Mouse (Mus musculus): ENCODE results near the gene Ezh1. TPM values are rescaled to one million over a fixed set of nuclear protein-coding genes. Genes with fewer than 3 reads are reported as not detected.
"Not testable (repeated sequence)": the region's sequence is repeated elsewhere in the genome, so short reads cannot be mapped to it uniquely, and the experiment has no call there.

Gene Ezh1
- polyA plus RNA-seq, 1 experiment from 2014 or later = 17.3 TPM

- no peak overlapping the region for H3K9ac ChIP-seq
- WGBS = 50% methylated on average over 18 of the region's 18 CpGs
- peaks cover 77% of the 10 kb centered on the region for H3K27me3 ChIP-seq
- peak overlapping the region; percentile 73; the same call in 1 of the 2 replicates for H3K4me3 ChIP-seq
- no peak overlapping the region for H3K27ac ChIP-seq
- H3K4me1 ChIP-seq = peaks cover 48% of the 10 kb centered on the region
- ATAC-seq (ENCODE audit: low FRiP score) = no peak
- H3K4me2 ChIP-seq (replicated peaks) = peak overlapping the region; percentile 93
- peaks cover 15% of the 10 kb centered on the region; the same call in 1 of the 2 replicates for H3K36me3 ChIP-seq
- no peaks in the 10 kb centered on the region for H3K9me3 ChIP-seq (replicated peaks)
Measured at GRCm38 (mm10) chr11:101168301-101168980, 57.8 kb downstream of the Ezh1 start.

- Histone ChIP-seq H3K4me2 (replicated peaks) (no peak overlapping the region), H3K36me3 (peaks cover 19% of the 10 kb centered on the region; the same call in 1 of the 2 replicates), H3K9me3 (replicated peaks) (no peaks in the 10 kb centered on the region), H3K4me1 (peaks cover 43% of the 10 kb centered on the region), H3K27ac (no peak overlapping the region), H3K4me3 (no peak overlapping the region), H3K27me3 (peaks cover 77% of the 10 kb centered on the region), H3K9ac (no peak overlapping the region)
- ATAC-seq (ENCODE audit: low FRiP score) = no peak
- 51% methylated on average over 8 of the region's 8 CpGs for WGBS
Measured at GRCm38 (mm10) chr11:101167963-101168300, 58.3 kb downstream of the Ezh1 start.

DNA sequence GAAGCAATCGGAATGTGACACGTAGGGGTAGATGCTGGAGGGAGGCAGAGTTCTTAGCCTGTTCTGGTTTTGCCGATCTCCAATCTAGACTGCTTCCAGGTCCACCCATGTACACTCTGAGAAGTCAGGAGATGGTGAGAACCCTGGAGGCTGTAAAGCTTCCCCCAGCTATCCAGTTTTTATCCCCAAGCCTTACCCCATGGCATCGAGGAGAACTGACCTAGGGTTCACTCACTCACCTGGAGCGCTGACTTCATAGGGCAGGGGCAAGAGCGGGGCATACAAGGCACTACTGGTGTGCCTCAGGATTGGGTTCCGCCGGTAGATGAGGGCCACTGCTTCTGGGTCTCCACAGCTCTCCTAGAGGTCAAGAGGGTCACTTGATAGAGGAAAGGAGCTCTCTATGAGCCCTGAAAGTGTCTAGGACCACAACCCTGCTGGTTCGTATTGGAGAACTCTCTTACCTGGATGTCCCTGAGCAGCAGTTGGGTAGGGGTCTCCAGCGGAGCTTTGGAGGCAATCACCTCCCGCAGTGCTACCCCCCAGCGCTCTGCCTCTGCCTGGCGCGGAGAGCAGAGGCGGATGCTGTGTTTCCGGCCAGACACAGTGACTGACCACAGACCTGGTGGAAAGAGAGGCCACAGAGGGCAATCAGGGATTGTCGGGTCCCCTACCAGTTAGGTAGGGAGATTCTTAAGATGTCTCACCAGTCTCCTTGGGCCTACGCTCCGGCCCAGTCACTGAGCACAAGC is 58.9 kb downstream of the Ezh1 start:
- H3K4me2 ChIP-seq (replicated peaks) = no peak overlapping the region

GRCm38 (mm10) chr11:101166357-101166756 is 59.9 kb downstream of the Ezh1 start:
- WGBS = 53% methylated on average over 14 of the region's 14 CpGs
- H3K4me1 ChIP-seq = peaks cover 35% of the 10 kb centered on the region
- no peak overlapping the region for H3K4me2 ChIP-seq (replicated peaks)
- no peak overlapping the region for H3K4me3 ChIP-seq
- H3K9me3 ChIP-seq (replicated peaks) = no peaks in the 10 kb centered on the region
- H3K9ac ChIP-seq = no peak overlapping the region
- H3K27ac ChIP-seq = no peak overlapping the region
- H3K36me3 ChIP-seq = peaks cover 27% of the 10 kb centered on the region
- H3K27me3 ChIP-seq = peaks cover 92% of the 10 kb centered on the region
- ATAC-seq (ENCODE audit: low FRiP score) = no peak

More for the DNA sequence above, 58.9 kb downstream of the Ezh1 start:
- no peak overlapping the region for H3K9ac ChIP-seq
- ATAC-seq (ENCODE audit: low FRiP score) = no peak
- peaks cover 81% of the 10 kb centered on the region for H3K27me3 ChIP-seq
- H3K36me3 ChIP-seq = peaks cover 24% of the 10 kb centered on the region; the same call in 1 of the 2 replicates
- no peak overlapping the region for H3K4me3 ChIP-seq
- H3K4me1 ChIP-seq = peaks cover 39% of the 10 kb centered on the region
- WGBS = 40% methylated on average over 19 of the region's 19 CpGs
- H3K27ac ChIP-seq = no peak overlapping the region
- H3K9me3 ChIP-seq (replicated peaks) = no peaks in the 10 kb centered on the region

DNA sequence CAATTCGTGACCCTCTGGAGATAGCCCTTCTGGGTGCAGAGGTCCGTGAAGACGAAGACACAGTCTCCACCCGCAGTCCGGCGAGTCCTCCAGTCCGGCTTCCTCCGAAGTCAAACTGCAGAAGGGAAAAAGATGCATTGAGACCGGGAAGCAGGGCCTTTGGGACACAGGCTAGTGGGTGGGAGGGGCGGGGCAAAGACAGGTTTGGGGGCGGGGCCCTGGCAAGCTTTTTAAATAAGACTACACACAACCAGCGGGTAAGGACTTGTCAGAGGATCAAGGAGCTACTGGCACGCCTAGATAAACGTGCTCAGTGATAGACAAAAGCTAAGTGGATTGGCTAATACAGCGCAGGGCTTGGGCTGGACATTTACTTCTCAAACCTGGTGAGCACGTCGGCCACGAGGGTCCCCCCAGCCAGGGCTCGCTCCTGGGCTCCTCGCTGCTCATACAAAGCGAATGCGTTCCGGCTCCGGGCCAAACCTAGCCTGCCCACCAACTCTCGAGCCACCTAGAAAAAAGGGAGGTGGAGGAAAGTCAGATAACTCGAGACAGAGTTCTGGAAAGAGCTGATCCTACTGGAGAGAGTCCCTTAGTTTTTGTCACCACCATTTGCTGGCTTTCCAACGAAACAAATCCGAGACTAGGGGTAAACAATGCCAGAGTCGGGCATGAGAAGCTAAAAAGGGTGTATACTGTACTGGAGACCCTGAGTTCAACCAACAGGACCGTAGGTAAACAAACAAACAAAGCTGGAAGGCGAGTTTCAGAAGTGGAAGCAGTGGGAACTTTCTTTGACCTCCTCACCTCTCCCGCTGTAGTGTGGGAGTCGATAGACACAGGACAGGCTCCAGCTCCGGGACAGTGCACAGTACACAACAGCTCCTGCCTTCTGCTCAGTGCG is 61.3 kb downstream of the Ezh1 start:
- Histone ChIP-seq H3K4me1 (peaks cover 27% of the 10 kb centered on the region), H3K4me3 (no peak overlapping the region), H3K4me2 (replicated peaks) (peak overlapping the region; percentile 48; the same call in 1 of the 2 replicates), H3K9me3 (replicated peaks) (no peaks in the 10 kb centered on the region), H3K36me3 (peaks cover 27% of the 10 kb centered on the region), H3K27ac (no peak overlapping the region), H3K9ac (no peak overlapping the region), H3K27me3 (peaks cover 95% of the 10 kb centered on the region)
- no peak for ATAC-seq (ENCODE audit: low FRiP score)
- WGBS = 11% methylated on average over 34 of the region's 35 CpGs

DNA sequence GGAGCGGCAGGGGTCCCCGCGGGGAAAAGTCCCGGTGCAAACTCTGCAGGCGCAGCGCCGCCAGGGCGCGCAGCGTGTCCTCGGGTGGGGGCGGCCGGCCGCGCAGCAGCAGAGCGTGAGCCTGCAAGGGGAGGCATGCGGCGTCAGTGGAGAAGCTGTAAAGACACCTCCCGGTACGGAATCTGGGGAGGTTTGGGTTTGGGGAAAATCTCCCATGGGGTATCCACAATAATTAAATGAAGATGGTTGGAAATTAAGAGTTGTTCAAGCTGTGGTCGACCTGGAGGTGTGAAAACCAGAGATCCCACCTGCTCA is 62.0 kb downstream of the Ezh1 start:
- peak overlapping the region; percentile 32 for H3K4me3 ChIP-seq
- H3K4me2 ChIP-seq (replicated peaks) = peak overlapping the region; percentile 48
- H3K9ac ChIP-seq = peak overlapping the region; percentile 51
- H3K27ac ChIP-seq = no peak overlapping the region
- 3% methylated on average over 21 of the region's 21 CpGs for WGBS
- H3K36me3 ChIP-seq = peaks cover 27% of the 10 kb centered on the region
- no peaks in the 10 kb centered on the region for H3K9me3 ChIP-seq (replicated peaks)
- ATAC-seq (ENCODE audit: low FRiP score) = no peak
- peaks cover 89% of the 10 kb centered on the region for H3K27me3 ChIP-seq
- peaks cover 21% of the 10 kb centered on the region for H3K4me1 ChIP-seq

DNA sequence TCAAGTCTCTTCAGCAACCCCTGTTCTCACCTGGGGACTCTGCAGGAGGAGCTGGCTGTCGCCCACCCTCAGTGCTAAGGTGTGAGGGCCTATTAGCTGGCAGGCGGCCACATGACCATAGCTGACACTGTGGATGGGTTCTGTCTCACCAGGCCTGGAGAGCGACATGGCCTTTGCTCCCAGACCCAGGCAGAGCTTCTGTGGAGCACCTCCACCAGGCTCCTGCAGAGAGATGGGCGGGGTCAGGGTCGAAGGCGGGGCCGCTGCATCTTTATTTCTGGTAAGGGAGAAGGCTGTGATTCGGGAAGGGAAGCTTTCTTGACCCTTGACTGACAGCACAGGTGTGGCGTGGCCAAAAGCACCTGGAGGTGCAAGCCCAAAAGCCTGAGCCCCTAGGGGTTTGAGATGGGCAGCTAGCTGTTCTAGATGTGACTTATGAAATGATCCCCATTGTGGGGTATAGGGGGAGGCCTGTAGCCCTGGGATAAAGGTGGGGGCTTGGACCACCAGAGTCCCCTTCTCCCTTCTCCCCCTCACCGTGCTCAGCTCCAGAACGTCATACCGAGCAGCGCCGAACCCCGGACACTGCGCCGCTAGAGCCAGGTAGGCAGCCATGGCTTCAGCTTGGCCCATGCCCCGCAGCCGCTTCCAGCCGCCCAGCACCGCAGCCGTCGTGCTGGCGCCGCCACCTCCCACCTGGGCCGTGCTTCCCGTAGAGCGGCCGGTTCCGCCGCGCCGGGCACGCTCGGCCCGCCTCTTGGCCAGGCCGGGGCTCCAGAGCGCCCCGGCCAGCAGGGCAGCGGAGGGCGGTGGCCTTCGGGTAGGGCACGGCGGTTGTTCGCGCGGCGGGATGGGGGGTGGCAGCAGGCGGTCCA is 62.5 kb downstream of the Ezh1 start:
- H3K4me2 ChIP-seq (replicated peaks) = peak overlapping the region; percentile 48
- no peaks in the 10 kb centered on the region for H3K9me3 ChIP-seq (replicated peaks)
- peak overlapping the region; percentile 51 for H3K9ac ChIP-seq
- H3K36me3 ChIP-seq = peaks cover 27% of the 10 kb centered on the region
- peaks cover 88% of the 10 kb centered on the region for H3K27me3 ChIP-seq
- 8% methylated on average over 48 of the region's 49 CpGs for WGBS
- H3K27ac ChIP-seq = no peak overlapping the region
- peak overlapping the region; percentile 32 for H3K4me3 ChIP-seq
- ATAC-seq (ENCODE audit: low FRiP score) = no peak
- peaks cover 15% of the 10 kb centered on the region for H3K4me1 ChIP-seq

GRCm38 (mm10) chr11:101162772-101163171 is 63.5 kb downstream of the Ezh1 start:
- Histone ChIP-seq H3K9me3 (replicated peaks) (no peaks in the 10 kb centered on the region), H3K4me3 (no peak overlapping the region), H3K27ac (no peak overlapping the region), H3K4me1 (peaks cover 14% of the 10 kb centered on the region), H3K36me3 (peaks cover 27% of the 10 kb centered on the region), H3K9ac (no peak overlapping the region), H3K4me2 (replicated peaks) (no peak overlapping the region), H3K27me3 (peaks cover 86% of the 10 kb centered on the region)
- no peak for ATAC-seq (ENCODE audit: low FRiP score)
- WGBS = 49% methylated on average over 5 of the region's 5 CpGs

GRCm38 (mm10) chr11:101162301-101162700 is 64.0 kb downstream of the Ezh1 start:
- no peak for ATAC-seq (ENCODE audit: low FRiP score)
- Histone ChIP-seq H3K4me2 (replicated peaks) (no peak overlapping the region), H3K27me3 (peaks cover 84% of the 10 kb centered on the region), H3K4me3 (no peak overlapping the region), H3K27ac (no peak overlapping the region), H3K9ac (no peak overlapping the region), H3K9me3 (replicated peaks) (no peaks in the 10 kb centered on the region), H3K4me1 (peaks cover 14% of the 10 kb centered on the region), H3K36me3 (peaks cover 22% of the 10 kb centered on the region)
- 54% methylated on average over 5 of the region's 5 CpGs for WGBS

DNA sequence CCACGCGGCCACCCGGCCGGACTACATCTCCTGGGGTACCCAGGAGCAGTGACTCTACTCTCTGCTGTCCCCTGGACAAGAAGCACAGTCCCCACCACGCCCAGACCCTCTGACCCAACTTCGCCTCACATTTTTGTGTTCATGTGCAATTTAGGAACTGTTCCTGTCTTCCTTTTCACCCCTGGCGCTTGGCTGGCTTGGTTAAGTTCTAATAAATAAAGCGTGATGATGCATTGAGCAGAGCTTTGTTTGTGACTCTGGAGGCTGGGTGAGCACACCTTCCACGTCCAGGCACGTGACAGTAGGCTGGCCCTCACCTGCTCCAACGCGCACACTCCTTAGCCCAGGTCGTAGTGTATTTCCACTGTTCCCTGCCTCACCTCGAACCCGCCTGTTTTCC is 64.7 kb downstream of the Ezh1 start:
- no peak overlapping the region for H3K9ac ChIP-seq
- no peak overlapping the region for H3K27ac ChIP-seq
- no peaks in the 10 kb centered on the region for H3K9me3 ChIP-seq (replicated peaks)
- no peak overlapping the region for H3K4me3 ChIP-seq
- no peak for ATAC-seq (ENCODE audit: low FRiP score)
- peaks cover 14% of the 10 kb centered on the region for H3K4me1 ChIP-seq
- H3K4me2 ChIP-seq (replicated peaks) = no peak overlapping the region
- peaks cover 79% of the 10 kb centered on the region for H3K27me3 ChIP-seq
- 85% methylated on average over 15 of the region's 15 CpGs for WGBS
- peaks cover 19% of the 10 kb centered on the region for H3K36me3 ChIP-seq

- 81% methylated on average over 8 of the region's 8 CpGs for WGBS
- not testable (repeated sequence) for H3K27ac ChIP-seq; H3K4me3 ChIP-seq; ATAC-seq (ENCODE audit: low FRiP score); H3K4me2 ChIP-seq (replicated peaks); H3K9me3 ChIP-seq (replicated peaks); H3K9ac ChIP-seq
- Histone ChIP-seq H3K36me3 (peaks cover 19% of the 10 kb centered on the region), H3K4me1 (peaks cover 18% of the 10 kb centered on the region), H3K27me3 (peaks cover 79% of the 10 kb centered on the region)
Measured at GRCm38 (mm10) chr11:101160981-101161505, 65.2 kb downstream of the Ezh1 start.

Measured in hindbrain, embryonic 12.5 days (tissue).